Mouse (Mus musculus) hindbrain, embryonic 11.5 days (tissue): ENCODE data around the gene Slc4a8. TPM values are rescaled to one million over a fixed set of nuclear protein-coding genes. Genes with fewer than 3 reads are reported as not detected.

Experiments
- ATAC-seq: fragments of 200-750 bp; cut with Nextera tagmentation; 2 replicates; pipeline ENCODE4 v1.8.0; 2017; ENCODE audit warnings: mild to moderate bottlenecking, moderate TSS enrichment, moderate library complexity; ENCODE audit not compliant: low FRiP score
- DNase-seq: peaks from one replicate; pipeline ENCODE4 v3.0.0-alpha.2; 2015; ENCODE audit warnings: low spot score
- H3K27ac ChIP-seq: fragments of 300-500 bp; sonication (generic); 2 replicates; pipeline ENCODE4 v1.5.1; 2014; ENCODE audit warnings: mild to moderate bottlenecking, low read depth, low read length
- H3K27me3 ChIP-seq: fragments of 300-500 bp; sonication (generic); 2 replicates; pipeline ENCODE4 v1.6.1; 2014; ENCODE audit warnings: mild to moderate bottlenecking, low read length, moderate library complexity, mixed read lengths; ENCODE audit not compliant: control insufficient read depth, insufficient read depth
- H3K36me3 ChIP-seq: fragments of 300-500 bp; sonication (generic); 2 replicates; pipeline ENCODE4 v1.6.1; 2014; ENCODE audit warnings: mild to moderate bottlenecking, low read length, moderate library complexity, mixed read lengths; ENCODE audit not compliant: control insufficient read depth, insufficient read depth
- H3K4me1 ChIP-seq: fragments of 300-500 bp; sonication (generic); replicated peaks from 2 replicates; pipeline ENCODE4 v1.6.1; 2014; ENCODE audit warnings: low read length, mixed read lengths; ENCODE audit not compliant: control insufficient read depth, insufficient read depth
- H3K4me2 ChIP-seq: fragments of 300-500 bp; sonication (generic); replicated peaks from 2 replicates; pipeline ENCODE4 v1.6.1; 2014; ENCODE audit warnings: mild to moderate bottlenecking, low read depth, low read length
- H3K4me3 ChIP-seq: fragments of 300-500 bp; sonication (generic); 2 replicates; pipeline ENCODE4 v1.5.1; 2014; ENCODE audit warnings: low read depth, low read length
- H3K9ac ChIP-seq: fragments of 300-500 bp; sonication (generic); 2 replicates; pipeline ENCODE4 v1.6.1; 2014; ENCODE audit warnings: low read depth, low read length
- H3K9me3 ChIP-seq: fragments of 300-500 bp; sonication (generic); 2 replicates; pipeline ENCODE4 v1.6.1; 2016; ENCODE audit warnings: low read length; ENCODE audit not compliant: control insufficient read depth
- WGBS: fragments of 180-500 bp; shearing (Covaris S2); extraction: QIAGEN DNeasy Blood & Tissue Kit; methylation state at CpG from one replicate; pipeline ENCODE4 v1.1.7; 2014; 5-methylcytosine and 5-hydroxymethylcytosine counted together
- polyA plus RNA-seq: library from polyadenylated mRNA; unstranded; fragments of >200 nt; fragmentation: Nextera tagmentation; extraction: Ambion mirVana; gene quantifications from 2 replicates; pipeline ENCODE4 v1.2.1, GENCODE M21; 2014

Gene Slc4a8
- polyA plus RNA-seq, 1 experiment from 2014 or later, result 6.6 TPM

DNA sequence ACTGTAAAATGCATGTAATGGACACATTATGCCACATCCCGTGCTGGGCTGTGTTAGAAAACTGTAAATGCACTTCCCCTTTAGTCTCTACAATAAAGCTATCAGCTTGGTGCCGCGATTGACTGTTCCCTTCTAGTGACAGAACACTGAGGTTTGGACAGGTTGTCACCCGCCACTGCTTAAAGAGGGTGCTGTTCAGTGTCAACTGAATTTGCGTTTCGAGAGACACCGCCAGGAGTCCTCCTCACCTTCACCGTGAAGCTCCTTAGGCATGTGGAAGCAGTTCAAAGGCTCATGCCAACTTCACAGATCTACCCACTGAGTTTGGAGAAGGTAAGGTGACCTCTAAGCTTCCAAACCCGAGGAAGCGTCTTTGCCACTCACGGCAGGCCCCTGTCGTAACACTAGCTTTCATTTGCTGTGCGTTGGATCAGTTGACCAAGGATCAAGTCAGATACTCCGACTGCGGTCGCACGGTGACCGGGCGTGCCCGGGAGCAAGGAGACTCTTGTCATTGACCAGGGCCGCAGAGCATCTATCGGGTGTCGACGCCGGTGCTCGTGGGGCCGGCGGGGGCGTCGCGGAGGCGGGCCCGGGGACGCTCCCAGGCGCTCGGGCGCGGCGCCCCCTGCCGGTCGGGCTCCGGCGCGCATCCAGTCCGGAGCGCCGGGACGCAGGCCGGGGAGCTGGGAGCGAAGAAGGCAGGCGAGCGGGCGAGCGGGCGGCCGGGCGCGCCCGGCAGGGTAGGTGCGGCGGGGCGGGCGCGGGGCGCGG, 108.6 kb downstream of the Slc4a8 start:
- ATAC-seq (peak; percentile 77), DNase-seq (peak; percentile 94)
- peak overlapping the region; percentile 86; the same call in 1 of the 2 replicates for H3K27ac ChIP-seq
- H3K4me2 ChIP-seq, result peak overlapping the region; percentile 57
- WGBS, result 5% methylated on average over 33 of the region's 66 CpGs
- peak overlapping the region; percentile 85 for H3K4me3 ChIP-seq
- H3K4me1 ChIP-seq, result peaks cover 9% of the 10 kb centered on the region
- no peak overlapping the region for H3K9ac ChIP-seq
- H3K9me3 ChIP-seq, result no peaks in the 10 kb centered on the region
- no peaks in the 10 kb centered on the region for H3K36me3 ChIP-seq
- H3K27me3 ChIP-seq, result peaks cover 13% of the 10 kb centered on the region

DNA sequence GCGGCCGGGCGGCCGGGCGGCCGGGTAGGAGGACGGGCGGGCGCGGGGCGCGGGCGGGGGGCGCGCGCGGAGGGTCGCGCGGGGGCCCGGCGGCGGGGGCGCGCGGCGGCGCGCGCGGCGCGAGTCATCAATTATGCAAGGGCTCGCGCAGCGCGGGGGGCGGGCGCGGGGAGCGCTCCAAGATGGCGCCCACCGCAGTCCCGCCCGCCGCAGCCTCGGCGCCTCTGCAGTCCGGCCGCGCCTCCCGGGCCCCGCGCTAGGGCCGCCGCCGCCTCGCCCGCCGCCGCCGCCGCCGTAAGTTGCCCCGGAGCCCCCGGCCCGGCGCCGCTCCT, 109.2 kb downstream of the Slc4a8 start:
- Histone ChIP-seq H3K27ac (peak overlapping the region; percentile 86), H3K4me3 (peak overlapping the region; percentile 85)
- peak; percentile 63 for ATAC-seq

DNA sequence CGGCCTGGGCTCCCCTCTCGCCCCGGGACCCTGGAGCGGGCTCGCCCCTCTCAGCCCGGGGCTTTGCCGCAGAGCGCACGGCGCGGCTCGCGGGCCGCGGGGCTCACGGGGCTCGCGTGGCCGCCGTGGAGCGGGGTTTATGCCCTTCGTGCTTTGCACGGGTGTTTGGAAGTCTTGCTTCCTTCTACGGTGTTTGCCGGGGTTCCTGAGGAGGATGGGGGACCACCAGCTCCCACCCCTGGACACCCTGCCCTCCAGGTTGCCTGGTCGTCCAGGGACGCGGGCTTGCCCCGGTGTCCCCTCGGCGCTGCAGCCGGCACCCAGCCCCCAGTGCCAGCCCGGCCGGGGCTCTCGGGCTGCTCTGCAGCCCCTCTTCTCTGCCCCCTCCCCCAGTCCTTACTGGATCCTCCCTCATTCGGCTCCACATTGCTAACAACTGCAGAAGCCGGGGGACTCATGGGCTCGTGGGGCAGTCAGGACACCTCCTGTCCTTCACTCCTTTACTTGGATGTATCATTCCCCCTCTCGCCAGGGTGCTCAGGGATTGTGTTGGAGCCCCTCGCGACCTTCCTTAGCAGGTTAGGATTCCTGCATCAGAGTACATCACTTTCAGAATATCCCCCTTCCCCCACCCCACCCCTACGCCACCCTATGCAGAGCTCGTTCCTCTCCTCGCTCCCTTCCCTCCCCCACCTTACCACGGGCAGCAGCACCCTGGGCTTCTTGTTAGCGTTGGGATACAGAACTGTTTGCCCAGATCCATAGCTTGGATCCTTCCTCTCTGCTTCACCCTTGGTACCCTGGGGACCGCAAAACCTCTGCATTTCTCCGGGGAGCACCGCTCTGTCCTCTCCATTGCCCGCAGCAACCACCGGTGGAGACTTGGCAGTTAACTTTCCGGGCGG, 109.8 kb downstream of the Slc4a8 start:
- Histone ChIP-seq H3K4me1 (peaks cover 9% of the 10 kb centered on the region), H3K27me3 (peaks cover 13% of the 10 kb centered on the region), H3K36me3 (no peaks in the 10 kb centered on the region), H3K4me3 (peak overlapping the region; percentile 85), H3K9me3 (no peaks in the 10 kb centered on the region), H3K9ac (peak overlapping the region; percentile 91), H3K4me2 (peak overlapping the region; percentile 84), H3K27ac (peak overlapping the region; percentile 86)
- DNase-seq (peak; percentile 58), ATAC-seq (peak; percentile 74)
- under 1% methylated on average over 52 of the region's 53 CpGs for WGBS

More for the DNA sequence above, 109.2 kb downstream of the Slc4a8 start:
- Histone ChIP-seq H3K27me3 (peaks cover 13% of the 10 kb centered on the region), H3K4me1 (peaks cover 9% of the 10 kb centered on the region), H3K36me3 (no peaks in the 10 kb centered on the region), H3K9me3 (no peaks in the 10 kb centered on the region), H3K4me2 (peak overlapping the region; percentile 84), H3K9ac (peak overlapping the region; percentile 91)
- peak; percentile 82 for DNase-seq
- 0% methylated on average over 2 of the region's 69 CpGs for WGBS

DNA sequence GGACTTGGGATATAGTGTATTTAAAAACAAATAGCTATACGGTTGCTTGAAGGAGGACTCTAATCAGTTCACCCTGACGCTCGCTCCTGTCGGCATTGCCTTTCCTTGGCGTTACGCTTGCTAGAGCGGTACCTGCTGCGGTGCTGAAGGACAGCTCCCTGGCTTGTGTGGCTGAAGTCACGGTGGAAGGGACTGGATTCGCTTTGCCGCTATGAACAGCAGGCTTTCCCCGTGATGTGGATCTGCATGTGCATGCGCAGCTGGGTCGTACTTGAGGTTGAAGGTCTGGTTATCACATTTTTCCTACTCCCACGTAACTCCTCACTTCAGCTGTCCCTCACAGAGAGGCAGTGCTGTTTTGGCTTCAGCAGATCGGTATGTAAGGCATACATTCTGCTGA, 111.6 kb downstream of the Slc4a8 start:
- peak; percentile 85 for DNase-seq
- no peak overlapping the region for H3K4me3 ChIP-seq

More for the DNA sequence above, 111.6 kb downstream of the Slc4a8 start:
- Histone ChIP-seq H3K4me1 (peaks cover 9% of the 10 kb centered on the region), H3K27ac (no peak overlapping the region), H3K27me3 (peaks cover 13% of the 10 kb centered on the region), H3K9ac (no peak overlapping the region), H3K9me3 (no peaks in the 10 kb centered on the region), H3K36me3 (no peaks in the 10 kb centered on the region), H3K4me2 (peak overlapping the region; percentile 18; the same call in 1 of the 2 replicates)
- ATAC-seq, result no peak
- 4% methylated on average over 16 of the region's 16 CpGs for WGBS

Other genes starting within 250 kb of the Slc4a8 start
- 28.4 and 29.8 TPM in 2 replicates for gene Tfcp2, start 209.7 kb upstream of the Slc4a8 start, polyA plus RNA-seq
- gene Pou6f1, start 161.8 kb upstream of the Slc4a8 start, polyA plus RNA-seq, result 15.7 and 16.2 TPM in 2 replicates
- 256 and 266 TPM in 2 replicates for gene Dazap2, start 146.4 kb upstream of the Slc4a8 start, polyA plus RNA-seq
- gene Smagp, start 124.8 kb upstream of the Slc4a8 start, polyA plus RNA-seq, result 4.1 and 5.5 TPM in 2 replicates
- 4.0 and 5.5 TPM in 2 replicates for gene Bin2, start 92.2 kb upstream of the Slc4a8 start, polyA plus RNA-seq
- gene Cela1, start 73.8 kb upstream of the Slc4a8 start, polyA plus RNA-seq, result 0.99 and 1.7 TPM in 2 replicates
- 0.14 and 0.15 TPM in 2 replicates for gene Galnt6, start 32.4 kb upstream of the Slc4a8 start, polyA plus RNA-seq
- gene Scn8a, start 108.1 kb downstream of the Slc4a8 start, polyA plus RNA-seq, result 12.2 and 16.4 TPM in 2 replicates